Mouse (Mus musculus): Measurements from ENCODE around the gene Gm49380. TPM values are rescaled to one million over a fixed set of nuclear protein-coding genes. Genes with fewer than 3 reads are reported as not detected.

Gm49380 gene
- polyA plus RNA-seq, 1 experiment from 2014 or later: not detected

DNA sequence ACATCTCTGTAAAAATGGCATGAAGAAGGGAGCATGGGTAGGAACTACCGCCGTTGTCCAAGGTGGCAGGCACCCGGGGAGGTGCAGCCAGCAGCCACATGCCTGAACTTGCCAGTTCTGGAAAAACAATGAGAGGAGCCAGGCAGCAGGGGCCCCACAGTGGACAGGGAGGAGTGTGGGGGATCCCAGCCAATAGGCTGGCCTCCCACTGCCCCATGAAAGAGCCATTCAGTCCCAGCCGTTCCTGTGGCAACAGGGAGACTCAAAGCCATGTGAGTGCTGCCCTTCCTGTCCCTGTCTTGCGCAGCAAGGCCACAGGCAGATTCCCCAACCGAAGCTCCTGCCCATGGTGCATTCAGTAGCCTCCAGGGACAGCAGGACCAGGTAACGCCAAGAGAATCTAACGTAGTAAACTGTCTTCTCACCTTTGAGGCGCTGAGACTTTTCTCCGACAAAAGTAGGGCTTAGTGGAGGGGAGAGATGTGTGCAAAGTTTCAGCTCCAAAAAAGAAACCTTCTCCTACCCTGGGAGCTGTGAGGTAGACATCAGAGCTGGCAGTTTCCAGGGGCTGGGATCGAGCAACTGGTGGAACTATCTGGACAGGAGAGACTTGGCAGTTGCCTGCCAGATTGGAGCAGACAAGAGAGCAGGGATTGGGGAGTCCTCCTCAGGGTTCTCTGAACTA lies 41.2 kb downstream of the Gm49380 start:
- ATAC-seq (ENCODE audit: low read depth): no peak
- Histone ChIP-seq H3K9me3 (replicated peaks) (no peaks in the 10 kb centered on the region), H3K4me1 (replicated peaks) (peaks cover 16% of the 10 kb centered on the region), H3K36me3 (no peaks in the 10 kb centered on the region), H3K9ac (no peak overlapping the region), H3K27ac (no peak overlapping the region), H3K4me3 (replicated peaks) (no peak overlapping the region), H3K27me3 (peaks cover 27% of the 10 kb centered on the region), H3K4me2 (no peak overlapping the region)
- DNase-seq: no peak
- WGBS (ENCODE audit: insufficient replicate concordance): 46% methylated on average over 11 of the region's 11 CpGs

DNA sequence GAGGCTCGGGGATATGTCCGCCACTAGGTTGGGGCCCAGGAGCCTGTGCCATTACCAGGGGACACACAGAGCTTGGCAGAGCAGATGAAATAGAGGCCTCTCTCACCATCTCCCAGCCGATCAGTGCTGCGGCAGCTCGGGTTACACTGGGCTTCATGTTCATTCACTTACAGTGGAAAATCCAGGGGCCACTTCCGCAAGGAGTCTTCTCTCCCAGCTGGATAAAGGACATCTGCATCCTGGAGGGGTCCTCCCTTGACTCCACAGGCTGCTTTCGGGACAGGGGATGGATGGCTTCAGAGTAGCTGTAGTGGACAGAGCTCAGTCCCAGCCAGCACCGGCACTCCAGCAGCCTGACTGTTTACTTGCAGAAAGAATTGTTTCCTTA lies 42.5 kb downstream of the Gm49380 start:
- H3K27me3 ChIP-seq: peaks cover 27% of the 10 kb centered on the region
- H3K4me2 ChIP-seq: no peak overlapping the region
- ATAC-seq (ENCODE audit: low read depth): no peak
- no peak overlapping the region for H3K9ac ChIP-seq
- DNase-seq: no peak
- no peaks in the 10 kb centered on the region for H3K36me3 ChIP-seq
- peaks cover 22% of the 10 kb centered on the region for H3K4me1 ChIP-seq (replicated peaks)
- H3K27ac ChIP-seq: no peak overlapping the region
- H3K9me3 ChIP-seq (replicated peaks): no peaks in the 10 kb centered on the region
- 56% methylated on average over 8 of the region's 8 CpGs for WGBS (ENCODE audit: insufficient replicate concordance)
- H3K4me3 ChIP-seq (replicated peaks): no peak overlapping the region

DNA sequence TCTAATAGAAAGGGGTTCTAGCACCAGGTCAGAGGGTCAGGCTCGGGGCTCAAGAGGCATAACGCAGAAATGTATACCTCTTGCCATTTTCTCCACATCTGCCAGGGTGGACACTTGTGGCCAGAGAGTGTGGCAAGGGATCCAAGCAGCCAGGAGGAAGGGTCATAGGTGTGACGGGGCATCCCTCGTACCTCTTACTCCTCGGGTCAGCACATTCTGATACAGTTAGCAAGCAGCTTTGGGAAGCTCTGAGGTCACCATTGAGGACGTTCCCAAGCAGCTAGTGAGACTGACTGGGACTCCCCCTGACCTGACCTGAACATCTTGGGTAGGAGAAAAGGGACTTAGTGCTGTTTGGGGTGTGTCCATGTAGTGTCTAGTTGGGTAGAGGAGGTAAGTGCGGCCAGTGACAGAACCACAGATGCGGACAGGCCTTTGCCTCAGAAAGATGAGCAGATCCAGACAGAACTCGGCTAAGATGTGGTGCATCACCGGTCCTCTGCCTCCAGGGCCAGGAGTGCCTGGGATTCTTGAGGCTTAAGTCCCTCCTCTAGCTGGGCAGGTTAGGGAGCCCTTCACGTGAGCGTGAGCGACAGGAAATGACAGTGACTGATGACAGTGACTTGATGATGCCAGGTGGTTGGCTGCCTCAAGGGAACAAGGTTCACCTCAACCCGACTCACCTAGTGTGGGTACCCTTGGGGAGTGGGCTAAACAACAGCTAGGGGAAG lies 43.0 kb downstream of the Gm49380 start:
- H3K9me3 ChIP-seq (replicated peaks): no peaks in the 10 kb centered on the region
- no peak overlapping the region for H3K27ac ChIP-seq
- no peak overlapping the region for H3K4me2 ChIP-seq
- ATAC-seq (ENCODE audit: low read depth) (no peak), DNase-seq (no peak)
- H3K27me3 ChIP-seq: peaks cover 27% of the 10 kb centered on the region
- 59% methylated on average over 14 of the region's 14 CpGs for WGBS (ENCODE audit: insufficient replicate concordance)
- no peak overlapping the region for H3K4me3 ChIP-seq (replicated peaks)
- peaks cover 22% of the 10 kb centered on the region for H3K4me1 ChIP-seq (replicated peaks)
- H3K36me3 ChIP-seq: no peaks in the 10 kb centered on the region
- no peak overlapping the region for H3K9ac ChIP-seq

DNA sequence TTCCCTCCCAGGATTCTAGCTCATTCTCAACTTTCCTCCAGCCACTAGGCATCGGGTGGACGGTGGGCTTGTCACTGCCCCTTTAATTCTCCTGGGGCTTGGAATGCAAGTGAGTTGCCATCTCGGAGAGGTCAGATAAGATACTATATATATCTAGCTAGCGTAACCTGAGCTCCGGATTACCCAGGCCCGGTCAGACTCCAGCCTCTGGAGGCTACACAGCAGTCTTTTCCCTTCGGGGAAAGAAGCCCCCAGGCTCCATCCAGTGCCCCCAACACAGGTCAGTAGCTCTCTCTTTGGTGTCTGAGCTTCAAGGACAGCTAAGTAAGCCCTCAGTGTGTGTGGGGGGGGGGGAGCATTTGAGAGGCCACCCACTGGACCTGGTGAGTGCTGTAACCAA lies 44.0 kb downstream of the Gm49380 start:
- no peaks in the 10 kb centered on the region for H3K36me3 ChIP-seq
- peaks cover 27% of the 10 kb centered on the region for H3K27me3 ChIP-seq
- no peak overlapping the region for H3K4me2 ChIP-seq
- no peak overlapping the region for H3K27ac ChIP-seq
- peaks cover 25% of the 10 kb centered on the region for H3K4me1 ChIP-seq (replicated peaks)
- H3K9ac ChIP-seq: no peak overlapping the region
- WGBS (ENCODE audit: insufficient replicate concordance): 24% methylated on average over 7 of the region's 7 CpGs
- H3K9me3 ChIP-seq (replicated peaks): no peaks in the 10 kb centered on the region
- ATAC-seq (ENCODE audit: low read depth) (no peak), DNase-seq (no peak)
- H3K4me3 ChIP-seq (replicated peaks): no peak overlapping the region

DNA sequence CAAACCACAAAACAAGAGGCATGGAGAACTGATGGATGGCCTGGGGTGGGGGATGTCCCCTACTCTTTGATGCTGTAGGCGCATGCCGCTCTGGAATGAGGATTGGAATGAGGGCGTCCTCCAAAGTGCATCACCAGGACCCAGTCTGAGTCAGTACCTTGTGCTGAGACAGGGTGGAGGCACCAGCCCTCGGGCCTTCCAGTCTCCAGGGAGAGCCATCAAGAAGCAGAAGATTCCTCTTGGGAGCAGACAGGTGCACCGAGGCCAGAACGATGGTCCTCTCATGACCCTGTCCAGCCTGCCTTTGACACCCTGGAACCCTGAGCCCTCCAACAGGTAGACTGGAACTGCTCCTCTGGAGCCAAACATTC lies 45.4 kb downstream of the Gm49380 start:
- WGBS (ENCODE audit: insufficient replicate concordance): 68% methylated on average over 6 of the region's 6 CpGs
- Histone ChIP-seq H3K36me3 (no peaks in the 10 kb centered on the region), H3K4me3 (replicated peaks) (no peak overlapping the region), H3K27me3 (peaks cover 29% of the 10 kb centered on the region), H3K9ac (no peak overlapping the region), H3K9me3 (replicated peaks) (no peaks in the 10 kb centered on the region), H3K4me2 (no peak overlapping the region; the same call in 1 of the 2 replicates), H3K4me1 (replicated peaks) (peaks cover 25% of the 10 kb centered on the region), H3K27ac (no peak overlapping the region; the same call in 1 of the 2 replicates)
- ATAC-seq (ENCODE audit: low read depth) (no peak), DNase-seq (no peak)

DNA sequence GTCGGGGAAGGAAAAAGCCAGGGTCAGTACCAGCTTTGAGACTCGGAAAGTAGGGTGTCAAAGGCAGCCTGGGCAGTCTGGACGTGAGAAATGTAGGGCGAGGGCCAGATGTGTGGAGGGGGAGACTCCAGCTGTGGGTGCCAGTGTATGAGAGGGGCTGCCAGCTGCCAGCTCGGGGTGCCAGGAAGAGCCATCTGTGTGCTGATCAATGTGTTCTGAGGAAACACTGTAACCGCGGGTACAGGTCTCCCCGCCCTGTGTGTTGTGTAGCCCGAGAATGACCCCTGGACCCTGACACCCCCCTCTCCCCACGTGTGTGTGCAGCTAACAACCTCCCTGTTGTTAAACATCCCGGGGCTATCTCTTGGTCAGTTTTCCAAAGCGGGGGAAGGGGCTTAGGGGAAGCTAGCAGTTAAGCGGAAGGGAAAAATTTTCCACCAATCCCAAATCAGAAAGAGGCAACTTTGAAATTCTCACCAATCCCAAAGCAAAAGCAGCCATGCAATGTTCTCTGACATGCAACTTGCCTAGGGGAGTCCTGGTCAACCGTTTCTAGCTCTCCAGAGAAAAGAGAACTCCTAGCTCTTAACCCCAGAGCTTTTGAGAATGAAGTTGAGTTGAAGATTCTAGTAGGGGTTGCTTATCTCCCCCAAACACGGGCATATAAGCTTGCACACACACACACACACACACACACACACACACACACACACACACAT lies 45.9 kb downstream of the Gm49380 start:
- Histone ChIP-seq H3K36me3 (no peaks in the 10 kb centered on the region), H3K9me3 (replicated peaks) (no peaks in the 10 kb centered on the region), H3K9ac (peak overlapping the region; percentile 68), H3K4me2 (peak overlapping the region; percentile 88), H3K4me1 (replicated peaks) (peaks cover 25% of the 10 kb centered on the region), H3K27ac (peak overlapping the region; percentile 23; the same call in 1 of the 2 replicates), H3K4me3 (replicated peaks) (peak overlapping the region; percentile 59), H3K27me3 (peaks cover 25% of the 10 kb centered on the region)
- DNase-seq (no peak), ATAC-seq (ENCODE audit: low read depth) (peak; percentile 35; the same call in 1 of the 2 replicates)
- 5% methylated on average over 15 of the region's 15 CpGs for WGBS (ENCODE audit: insufficient replicate concordance)

DNA sequence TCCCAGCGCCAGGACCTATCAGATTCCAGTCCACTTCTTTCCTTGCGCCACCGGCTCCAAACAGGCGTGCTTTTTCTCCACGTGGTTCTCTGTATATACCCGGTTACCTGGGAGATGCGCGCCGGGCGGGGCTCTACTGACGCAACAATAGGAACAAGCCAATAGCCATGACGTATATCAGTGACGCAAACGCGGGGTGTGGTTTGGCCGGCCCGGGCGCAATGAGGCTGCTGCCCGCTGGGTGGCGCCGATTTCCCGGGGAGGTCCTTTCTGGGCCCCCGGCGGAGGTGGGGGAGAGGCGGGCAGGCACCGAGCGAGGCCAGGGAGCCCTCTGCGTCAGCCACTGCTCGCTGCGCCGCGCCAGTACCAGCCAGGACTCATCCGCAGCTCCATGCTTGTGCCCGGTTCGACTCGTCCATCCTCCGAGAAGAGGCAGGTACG lies 46.5 kb downstream of the Gm49380 start, which contains the start of gene Usp2:
Usp2 (plus strand) TSS at position 237 of the 441 bp plus-strand sequence.
- peak; percentile 95 for DNase-seq
- peak within 1 kb of the TSS; percentile 23; the same call in 1 of the 2 replicates for H3K27ac ChIP-seq
- peaks cover 19% of the 10 kb centered on the region for H3K27me3 ChIP-seq
- H3K4me3 ChIP-seq (replicated peaks): peak within 1 kb of the TSS; percentile 59
- no peaks in the 10 kb centered on the region for H3K9me3 ChIP-seq (replicated peaks)
- ATAC-seq (ENCODE audit: low read depth): peak; percentile 91
- H3K4me2 ChIP-seq: peak within 1 kb of the TSS; percentile 88
- WGBS (ENCODE audit: insufficient replicate concordance): under 1% methylated on average over 38 of the region's 38 CpGs
- no peaks in the 10 kb centered on the region for H3K36me3 ChIP-seq
- H3K9ac ChIP-seq: peak within 1 kb of the TSS; percentile 68
- peaks cover 25% of the 10 kb centered on the region for H3K4me1 ChIP-seq (replicated peaks)

DNA sequence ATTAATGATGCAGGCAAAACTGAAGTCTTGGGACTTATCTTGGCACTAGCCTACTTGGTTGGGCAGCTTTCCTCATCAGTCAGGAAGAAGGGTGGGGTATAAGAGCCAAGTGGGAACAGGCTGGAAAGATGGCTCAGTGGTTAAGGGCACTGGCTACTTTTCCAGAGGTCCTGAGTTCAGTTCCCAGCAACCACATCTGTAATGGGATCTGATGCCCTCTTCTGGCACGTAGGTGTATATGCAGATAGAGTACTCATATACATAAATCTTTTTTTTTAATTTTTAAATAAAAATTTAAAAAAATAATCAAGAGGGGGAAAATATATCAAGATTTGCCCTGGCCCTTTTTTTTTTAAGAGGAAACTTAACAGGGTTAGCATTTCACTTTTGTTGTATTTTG lies 48.1 kb downstream of the Gm49380 start:
- H3K9ac ChIP-seq: no peak overlapping the region
- no peaks in the 10 kb centered on the region for H3K36me3 ChIP-seq
- ATAC-seq (ENCODE audit: low read depth) (no peak), DNase-seq (no peak)
- no peak overlapping the region for H3K4me2 ChIP-seq
- H3K4me3 ChIP-seq (replicated peaks): no peak overlapping the region
- peaks cover 9% of the 10 kb centered on the region for H3K27me3 ChIP-seq
- no peak overlapping the region for H3K27ac ChIP-seq
- 29% methylated on average over 1 of the region's 1 CpGs for WGBS (ENCODE audit: insufficient replicate concordance)
- peaks cover 25% of the 10 kb centered on the region for H3K4me1 ChIP-seq (replicated peaks)
- no peaks in the 10 kb centered on the region for H3K9me3 ChIP-seq (replicated peaks)

DNA sequence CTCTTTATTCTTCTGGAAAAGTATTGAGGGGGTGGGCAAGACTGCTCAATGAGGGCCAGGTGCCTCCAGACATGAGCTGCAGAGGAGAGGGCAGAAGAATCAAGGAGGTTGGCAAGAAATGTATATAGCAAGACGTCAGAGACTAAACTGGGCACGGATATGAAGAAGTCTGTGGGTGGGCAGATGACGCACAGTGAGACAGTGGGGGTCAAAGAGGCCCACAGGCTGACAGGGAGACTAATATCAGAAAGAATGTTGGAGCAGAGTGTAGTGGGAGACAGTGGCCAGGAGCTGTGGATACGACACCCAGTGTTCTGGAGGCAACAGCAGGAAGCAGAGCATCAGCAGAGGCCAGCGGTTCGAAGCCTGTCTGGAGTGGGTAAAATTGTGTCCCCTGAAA lies 54.7 kb downstream of the Gm49380 start:
- no peak overlapping the region for H3K27ac ChIP-seq
- H3K36me3 ChIP-seq: no peaks in the 10 kb centered on the region
- ATAC-seq (ENCODE audit: low read depth) (no peak), DNase-seq (no peak)
- 66% methylated on average over 6 of the region's 6 CpGs for WGBS (ENCODE audit: insufficient replicate concordance)
- no peak overlapping the region for H3K4me2 ChIP-seq
- H3K4me3 ChIP-seq (replicated peaks): no peak overlapping the region
- no peaks in the 10 kb centered on the region for H3K9me3 ChIP-seq (replicated peaks)
- H3K27me3 ChIP-seq: peaks cover 6% of the 10 kb centered on the region; the same call in 1 of the 2 replicates
- H3K4me1 ChIP-seq (replicated peaks): no peaks in the 10 kb centered on the region
- H3K9ac ChIP-seq: no peak overlapping the region

DNA sequence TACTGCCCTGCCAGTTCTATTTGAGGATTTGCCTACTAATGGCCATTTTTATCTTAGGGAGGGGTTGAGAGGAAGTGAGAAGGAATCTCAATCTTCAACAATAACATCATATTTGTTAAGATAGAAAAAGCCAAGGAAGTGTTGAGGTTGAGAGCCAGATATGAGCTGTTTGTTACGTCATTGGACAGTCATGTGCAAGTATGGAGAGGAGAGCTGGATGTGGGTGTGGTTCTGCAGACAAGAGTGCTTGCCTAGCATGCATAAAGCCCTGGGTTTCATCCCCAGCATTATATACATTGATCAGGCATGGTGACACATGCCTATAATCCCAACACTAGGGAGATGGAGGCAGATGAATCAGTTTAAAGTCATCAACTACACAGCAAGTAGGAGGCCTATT lies 59.4 kb downstream of the Gm49380 start:
- 34% methylated on average over 1 of the region's 1 CpGs for WGBS (ENCODE audit: insufficient replicate concordance)
- no peak for ATAC-seq (ENCODE audit: low read depth)

DNA sequence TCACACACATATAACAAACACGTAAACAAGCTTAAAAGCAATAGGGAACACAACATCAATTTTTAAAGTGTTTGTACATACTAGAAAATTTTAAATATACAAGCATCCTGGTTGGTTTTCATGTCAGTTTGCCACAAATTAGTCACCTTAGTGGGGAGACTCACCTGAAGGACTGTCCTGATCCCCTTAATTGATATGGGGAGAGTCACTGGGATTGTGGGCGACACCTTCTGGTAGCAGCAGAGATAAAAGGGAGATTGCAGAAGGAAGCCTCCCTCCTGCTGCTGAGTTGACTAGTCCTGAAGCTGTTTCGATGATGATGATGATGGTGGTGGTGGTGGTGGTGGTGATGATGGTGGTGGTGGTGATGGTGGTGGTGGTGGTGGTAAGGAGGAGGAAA lies 60.4 kb downstream of the Gm49380 start:
- Histone ChIP-seq H3K9ac (no peak overlapping the region), H3K9me3 (replicated peaks) (no peaks in the 10 kb centered on the region), H3K4me2 (no peak overlapping the region), H3K4me1 (replicated peaks) (no peaks in the 10 kb centered on the region), H3K27ac (no peak overlapping the region), H3K4me3 (replicated peaks) (no peak overlapping the region), H3K27me3 (0 out of 2 replicates have a peak, but pooled peaks cover 7% of the 10 kb centered on the region), H3K36me3 (no peaks in the 10 kb centered on the region)
- ATAC-seq (ENCODE audit: low read depth) (no peak), DNase-seq (no peak)
- WGBS (ENCODE audit: insufficient replicate concordance): 50% methylated on average over 3 of the region's 3 CpGs

More for the DNA sequence above, 59.4 kb downstream of the Gm49380 start:
- Histone ChIP-seq H3K9me3 (replicated peaks) (no peaks in the 10 kb centered on the region), H3K36me3 (no peaks in the 10 kb centered on the region), H3K4me3 (replicated peaks) (no peak overlapping the region), H3K4me1 (replicated peaks) (no peaks in the 10 kb centered on the region), H3K9ac (no peak overlapping the region), H3K27ac (no peak overlapping the region), H3K27me3 (no peaks in the 10 kb centered on the region), H3K4me2 (no peak overlapping the region)
- DNase-seq: no peak
